Mouse (Mus musculus) left cerebral cortex, adult 11 months (tissue): ENCODE results near the gene Acap2.
A peak's percentile ranks its signal among the peaks of the same experiment; 100 is the strongest.

Experiments used
- DNase-seq: peaks from one replicate; pipeline ENCODE4 v3.0.0; 2022; ENCODE audit warnings: low spot score

Gene Acap2

DNA sequence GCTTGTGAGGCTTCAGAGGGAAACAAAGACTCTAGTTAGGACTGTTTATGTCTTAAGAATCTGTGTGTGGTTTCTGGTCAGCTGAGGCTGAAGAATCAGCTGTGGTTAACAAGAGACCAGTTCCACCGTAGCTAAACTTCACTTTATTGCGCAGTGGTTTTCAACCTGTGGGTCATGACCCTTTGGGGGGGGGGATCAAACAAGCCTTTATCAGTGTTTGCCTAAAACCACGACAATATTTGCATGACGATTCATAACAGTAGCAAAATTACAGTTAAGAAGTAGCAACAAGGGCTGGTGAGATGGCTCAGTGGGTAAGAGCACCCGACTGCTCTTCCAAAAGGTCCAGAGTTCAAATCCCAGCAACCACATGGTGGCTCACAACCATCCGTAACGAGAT, 4.7 kb upstream of the Acap2 start:
- DNase-seq = no peak

DNA sequence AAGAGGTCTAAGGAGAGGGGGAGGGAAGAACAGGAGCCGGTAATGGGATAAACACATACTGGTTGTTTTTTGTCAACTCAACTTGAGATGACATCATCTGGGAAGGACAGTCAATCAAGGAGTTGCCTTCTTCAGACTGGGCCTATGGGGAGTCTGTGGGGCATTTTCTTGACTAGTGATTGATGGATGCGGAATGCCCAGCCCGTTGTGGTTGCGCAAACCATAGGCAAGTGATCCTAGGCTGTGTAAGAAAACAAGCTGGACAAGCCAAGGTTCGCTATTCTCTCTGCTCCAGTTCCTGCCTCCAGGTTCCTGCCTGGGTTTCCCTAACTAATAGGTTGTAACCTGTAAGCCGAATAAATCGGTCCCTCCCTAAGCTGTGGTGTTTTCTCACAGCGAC, 4.1 kb upstream of the Acap2 start:
- DNase-seq = no peak

DNA sequence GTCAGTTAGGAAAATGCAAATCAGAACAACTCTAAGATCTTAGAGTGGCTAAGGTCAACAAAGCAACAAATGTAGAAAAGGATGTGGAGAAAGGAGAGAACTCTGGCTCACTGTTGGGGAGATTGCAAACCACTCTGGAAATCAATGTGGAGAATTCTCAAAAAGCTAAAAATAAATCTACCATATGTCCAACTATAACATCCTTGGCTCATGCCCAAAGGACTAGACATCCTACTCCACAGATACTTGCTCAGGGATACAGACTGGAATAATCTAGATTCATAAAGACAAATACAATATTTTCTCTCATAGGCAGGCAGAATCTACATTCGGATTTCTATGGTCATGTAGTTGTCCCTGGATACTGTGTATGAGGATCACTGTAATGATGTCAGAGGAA, 3.2 kb upstream of the Acap2 start:
- DNase-seq = no peak

DNA sequence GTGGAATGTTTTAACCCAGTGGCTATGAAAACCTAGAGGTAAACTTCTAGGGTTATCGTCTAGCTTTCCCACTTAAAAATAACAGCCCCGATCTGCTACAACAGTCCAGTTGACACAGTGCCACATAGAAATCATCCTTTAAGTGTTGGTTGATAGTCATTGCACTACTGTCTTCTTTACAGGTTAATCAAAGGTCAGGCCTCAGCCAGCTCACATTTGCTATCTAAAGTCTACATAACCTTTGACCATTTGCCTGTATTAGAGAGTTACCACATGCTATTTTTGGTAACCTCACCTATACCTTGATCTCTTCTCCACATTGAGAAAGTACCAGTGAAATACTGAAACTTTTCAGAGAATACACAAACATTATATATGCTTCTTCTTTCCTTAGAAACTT, 659 bp upstream of the Acap2 start:
- no peak for DNase-seq

DNA sequence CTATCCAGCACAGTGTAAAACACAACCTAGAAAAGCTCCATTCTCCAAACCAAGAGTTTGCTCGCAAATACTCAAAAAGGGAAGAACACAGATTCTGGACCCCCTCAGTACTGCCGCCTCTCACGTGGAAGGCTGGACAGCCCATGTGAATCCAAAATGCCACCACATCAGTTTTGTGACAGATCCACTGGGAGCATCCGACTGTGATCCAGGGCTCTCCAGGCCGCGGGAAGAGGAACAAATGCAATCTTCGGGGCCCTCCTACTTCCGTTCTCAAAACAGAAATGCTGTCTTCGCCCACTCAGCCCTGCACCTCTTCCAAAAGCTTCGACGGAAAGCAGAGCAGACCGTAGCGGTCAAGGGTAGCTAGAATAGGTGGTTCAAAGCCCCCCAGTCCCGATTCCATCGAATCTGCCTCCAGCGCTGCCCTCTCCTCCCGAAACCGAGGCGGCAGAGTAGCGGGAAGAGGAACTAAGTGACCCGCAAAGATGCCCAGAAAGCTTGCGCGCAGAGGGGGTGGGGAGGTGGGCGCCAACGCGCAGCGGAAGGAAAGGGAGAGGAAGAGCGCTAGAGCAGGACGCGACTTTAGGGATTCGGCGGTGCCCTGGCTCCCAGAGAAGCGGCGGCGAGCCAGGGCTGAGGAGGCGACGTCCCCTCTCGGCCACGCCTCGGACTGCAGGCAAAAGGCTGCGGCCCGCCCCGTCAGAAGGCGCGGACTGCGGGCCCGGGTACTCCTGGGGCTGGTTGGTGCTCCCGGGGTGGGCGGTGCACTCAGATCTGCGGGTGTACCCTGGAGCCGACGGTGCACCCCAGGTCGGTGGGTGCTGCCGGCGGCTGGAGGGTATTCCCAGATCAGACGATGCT, 887 bp downstream of the Acap2 start:
- peak; percentile 55 for DNase-seq

DNA sequence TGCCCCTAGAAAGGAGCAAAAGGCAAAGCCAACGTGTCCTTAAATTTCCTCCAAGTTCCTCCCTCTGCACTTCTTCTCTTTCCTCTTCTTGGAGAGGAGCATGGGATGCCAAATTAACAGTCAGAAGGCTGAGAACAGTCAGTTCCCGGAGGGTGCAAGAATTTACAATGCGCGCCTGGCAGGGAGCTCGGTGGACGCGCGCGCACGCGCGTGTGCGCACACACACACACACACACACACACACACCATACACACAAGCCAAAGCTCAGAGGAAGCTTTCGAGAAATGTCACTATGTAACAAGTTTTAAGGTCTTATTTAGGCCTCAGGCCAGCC, 1.5 kb downstream of the Acap2 start:
- DNase-seq = no peak

DNA sequence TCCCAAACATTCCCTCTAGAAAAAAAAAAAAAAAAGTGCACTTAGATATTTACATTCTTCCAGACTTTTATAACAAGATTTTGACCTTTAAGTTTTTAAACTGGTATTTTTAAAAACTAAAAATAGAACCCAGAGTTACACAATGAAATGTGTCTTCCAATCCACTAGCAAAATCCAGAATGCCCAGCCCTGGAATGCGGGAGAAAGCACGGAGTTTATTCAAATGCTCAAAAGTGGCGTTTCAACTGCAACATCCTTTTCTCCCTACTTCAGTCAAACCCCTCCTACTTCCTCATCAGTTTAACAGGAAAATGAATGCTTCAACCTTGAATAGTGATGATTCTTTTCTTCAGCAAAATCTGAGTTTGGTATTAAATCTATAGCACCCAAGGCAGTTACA, 4.1 kb downstream of the Acap2 start:
- no peak for DNase-seq

DNA sequence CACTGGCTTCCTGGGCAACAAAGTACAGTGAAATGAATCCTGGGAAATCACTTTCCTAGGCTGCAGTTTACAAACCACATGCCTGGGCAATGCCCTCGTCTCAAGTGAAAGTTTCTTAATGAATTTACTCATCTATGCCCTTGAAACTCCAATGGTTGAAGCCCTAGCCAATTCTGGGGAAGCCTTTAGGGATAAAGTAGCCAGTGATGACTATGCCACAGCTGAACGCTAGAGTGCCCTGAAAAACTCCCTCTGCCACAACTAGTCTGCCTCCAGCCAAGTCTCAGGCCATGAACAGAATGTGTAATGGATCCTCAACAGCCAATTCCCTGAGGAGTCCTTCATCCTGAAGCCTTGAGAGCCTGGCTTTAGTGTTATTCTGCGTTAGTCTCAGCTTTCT, 8.5 kb downstream of the Acap2 start:
- DNase-seq = no peak

DNA sequence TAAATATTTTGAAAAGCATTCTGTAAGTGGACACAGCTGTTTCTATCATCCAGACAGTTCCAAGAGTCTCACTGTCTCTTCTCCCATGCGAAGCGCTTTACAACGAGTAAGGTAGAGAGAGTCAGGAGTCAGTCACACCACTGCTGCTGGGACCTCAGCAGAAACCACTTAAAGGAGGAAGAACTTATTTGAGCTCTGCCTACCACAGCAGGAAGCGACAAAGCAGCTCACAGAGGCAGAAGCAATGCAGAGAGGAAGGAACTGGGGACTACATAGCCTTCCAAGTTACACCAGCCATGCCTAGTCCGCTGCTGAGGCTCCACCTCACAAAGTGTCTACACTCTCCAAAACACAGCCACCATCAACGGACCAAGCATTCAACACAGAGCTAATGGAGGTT, 9.2 kb downstream of the Acap2 start:
- no peak for DNase-seq

DNA sequence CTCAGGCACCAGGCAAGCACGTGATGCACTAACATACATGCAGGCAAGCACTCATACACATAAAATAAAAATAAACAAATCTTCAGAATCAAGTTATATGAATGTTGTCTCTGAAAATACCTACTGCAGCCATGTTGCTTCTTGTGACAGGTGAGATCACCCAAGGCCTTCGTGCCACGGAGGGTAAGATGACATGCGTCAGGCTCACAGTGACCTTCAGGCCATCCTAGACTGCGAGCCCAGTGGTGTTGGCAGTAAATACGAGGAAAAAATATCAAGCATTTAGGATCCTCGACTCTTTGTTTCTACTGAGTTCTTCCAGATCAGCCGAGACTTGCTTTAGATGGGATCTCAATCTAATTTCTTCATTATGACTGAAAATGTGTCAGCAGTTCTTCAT, 10.6 kb downstream of the Acap2 start:
- DNase-seq = no peak

DNA sequence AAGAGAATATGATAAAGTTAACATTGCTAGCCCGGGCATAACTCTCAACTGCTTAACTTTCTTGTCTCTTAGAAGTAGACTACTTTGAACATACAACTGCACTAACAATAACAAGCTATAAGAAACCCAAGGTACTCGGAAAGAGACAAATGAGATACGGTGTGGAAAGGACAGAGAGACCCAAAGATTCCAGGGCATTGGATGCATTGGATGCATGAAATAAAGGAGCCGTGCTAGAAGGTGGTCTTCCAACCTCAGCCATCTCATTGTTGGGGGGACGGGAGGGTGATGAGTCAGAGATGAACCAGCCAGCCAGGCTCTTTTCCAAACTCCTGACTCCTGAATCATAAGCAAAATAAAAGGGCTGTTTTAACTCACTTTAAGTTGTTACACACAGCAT, 11.8 kb downstream of the Acap2 start:
- no peak for DNase-seq

DNA sequence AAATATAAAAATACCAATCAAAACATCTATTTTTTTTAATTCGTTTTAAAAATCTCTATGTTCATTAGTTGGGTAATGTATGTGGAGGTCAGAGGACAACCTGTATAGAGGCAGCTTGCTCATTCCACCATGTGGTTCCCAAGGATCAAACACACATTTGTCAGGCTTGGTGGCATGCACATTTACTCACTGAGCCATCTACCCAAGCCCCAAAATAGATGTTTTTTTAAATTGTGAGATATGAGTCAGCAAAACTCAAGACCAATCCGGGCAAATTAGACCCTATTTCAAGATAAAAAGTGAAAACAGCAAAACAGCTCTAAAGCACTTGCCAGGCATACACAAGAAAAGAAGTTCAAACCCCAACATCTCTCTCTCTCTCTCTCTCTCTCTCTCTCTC, 12.2 kb downstream of the Acap2 start:
- no peak for DNase-seq

DNA sequence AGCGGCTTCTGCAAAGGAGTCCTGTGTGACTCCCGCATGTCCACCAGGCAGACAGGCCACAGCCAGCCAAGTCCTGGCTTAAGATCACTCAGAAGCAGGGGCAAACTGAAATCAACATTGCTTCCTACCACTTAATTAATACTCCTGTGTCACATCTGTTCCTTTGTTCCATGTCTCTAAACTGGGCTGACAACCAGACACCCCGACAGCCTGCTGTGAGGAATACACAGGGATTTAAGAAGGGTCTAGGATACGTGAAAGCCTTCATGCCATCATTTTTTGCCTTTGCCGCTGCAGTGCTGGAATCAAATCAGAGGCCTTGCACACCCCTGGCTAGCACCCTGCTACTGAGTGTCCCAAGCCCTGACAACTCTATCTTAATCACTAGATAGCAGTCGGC, 12.8 kb downstream of the Acap2 start:
- no peak for DNase-seq

DNA sequence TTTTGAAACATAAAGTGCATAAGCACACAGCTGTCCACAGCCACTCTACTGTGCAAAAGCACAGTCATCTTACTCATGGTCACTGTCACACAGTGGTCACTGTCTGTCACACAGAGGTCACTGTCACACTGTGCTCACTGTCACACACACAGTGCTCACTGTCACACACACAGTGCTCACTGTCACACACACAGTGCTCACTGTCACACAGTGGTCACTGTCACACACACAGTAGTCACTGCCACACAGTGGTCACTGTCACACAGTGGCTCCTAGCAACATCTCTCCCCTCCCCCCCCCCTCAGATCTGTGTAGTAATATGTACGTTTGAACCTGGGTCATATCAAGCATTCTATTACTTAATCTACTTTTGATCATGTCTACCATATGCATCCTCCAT, 13.9 kb downstream of the Acap2 start:
- DNase-seq = no peak

DNA sequence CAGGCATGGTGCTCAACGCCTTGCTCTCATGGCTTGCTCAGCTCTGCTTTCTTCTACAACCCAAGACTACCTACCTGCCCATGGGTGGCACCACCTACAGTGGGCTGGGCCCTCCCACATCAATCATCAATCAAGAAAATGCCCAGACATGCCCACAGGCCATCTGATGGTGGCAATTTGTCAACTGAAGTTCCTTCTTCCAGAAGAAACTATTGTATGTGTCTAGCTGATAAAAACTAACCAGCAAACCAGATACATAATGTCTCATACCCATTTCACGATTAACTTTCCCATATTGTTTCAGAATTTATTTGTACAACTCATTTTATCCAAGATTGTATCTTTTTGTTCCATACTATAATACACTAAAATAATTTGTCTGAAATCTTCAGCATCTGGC, 15.3 kb downstream of the Acap2 start:
- no peak for DNase-seq

DNA sequence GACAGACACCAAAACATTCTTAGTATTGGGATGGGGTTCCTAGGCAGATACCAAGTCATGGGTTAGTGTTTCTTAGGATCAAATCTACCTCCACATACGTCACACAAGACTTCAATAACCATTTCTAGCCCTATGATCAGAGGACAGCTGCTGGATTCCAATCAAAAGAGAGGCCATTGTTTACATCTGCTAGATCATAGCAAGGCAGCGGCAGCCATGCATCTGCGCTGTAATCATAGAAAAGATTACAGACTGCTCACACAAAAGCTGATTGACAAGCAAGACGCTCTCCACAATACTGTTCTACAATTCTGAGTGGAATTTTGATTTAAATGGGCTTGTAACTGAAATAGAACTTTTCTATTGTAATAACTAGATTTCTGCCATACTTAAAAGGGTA, 16.3 kb downstream of the Acap2 start:
- DNase-seq = no peak

DNA sequence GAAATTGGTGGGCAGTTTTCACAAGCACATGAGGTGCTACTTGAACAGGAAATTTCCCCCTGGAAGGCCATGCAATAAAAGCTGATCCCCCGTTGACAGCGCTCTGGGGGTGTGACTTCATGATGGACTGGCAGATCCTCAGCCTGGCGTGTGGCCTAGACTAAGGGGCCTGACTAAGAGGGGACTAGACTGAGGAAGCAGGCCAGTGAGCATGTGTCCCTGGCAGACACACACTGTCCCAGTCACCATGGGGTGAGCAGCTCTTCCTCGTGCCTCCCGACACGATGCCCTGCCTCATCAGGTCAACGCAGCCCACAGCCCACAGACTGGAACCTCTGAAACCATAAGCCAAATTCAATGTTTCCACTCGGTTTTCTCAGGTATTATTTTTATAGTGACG, 18.5 kb downstream of the Acap2 start:
- no peak for DNase-seq

DNA sequence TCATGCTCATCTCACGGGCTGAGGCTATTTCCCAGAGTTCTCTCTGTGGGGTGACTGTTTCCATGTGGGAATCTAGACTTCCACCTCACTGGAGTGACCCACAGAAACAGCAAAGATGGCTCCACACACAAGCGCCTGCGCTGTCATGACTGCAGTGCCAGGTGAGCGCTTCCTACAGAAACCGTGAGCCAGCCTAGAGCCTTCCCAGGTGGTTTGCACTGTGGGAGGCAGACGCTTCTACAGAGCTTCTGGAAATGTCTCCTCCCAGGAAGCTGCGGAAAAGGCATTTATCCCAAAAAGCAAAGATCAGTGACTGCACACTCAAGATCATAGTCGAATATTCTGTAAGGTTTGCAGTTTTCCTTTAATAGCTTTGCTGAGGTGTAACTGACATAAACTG, 20.2 kb downstream of the Acap2 start:
- DNase-seq = no peak

DNA sequence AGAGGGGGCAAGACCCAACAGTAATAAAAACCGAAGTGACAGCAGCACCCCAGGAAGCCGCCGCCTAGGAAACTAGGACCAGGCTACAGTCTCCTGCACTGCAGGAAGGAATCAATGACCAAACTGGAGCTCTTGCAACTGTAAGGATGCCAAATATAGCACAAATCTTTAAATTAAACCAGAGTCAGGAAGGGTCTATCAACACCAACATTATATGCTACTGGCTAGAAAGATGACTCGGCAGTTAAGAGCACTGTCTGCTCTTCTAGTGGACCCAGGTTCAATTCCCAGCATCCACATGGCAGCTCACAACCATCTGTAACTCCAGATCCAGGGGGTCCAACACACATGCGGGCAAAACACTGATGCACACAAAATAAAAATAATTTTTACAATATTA, 21.7 kb downstream of the Acap2 start:
- no peak for DNase-seq

DNA sequence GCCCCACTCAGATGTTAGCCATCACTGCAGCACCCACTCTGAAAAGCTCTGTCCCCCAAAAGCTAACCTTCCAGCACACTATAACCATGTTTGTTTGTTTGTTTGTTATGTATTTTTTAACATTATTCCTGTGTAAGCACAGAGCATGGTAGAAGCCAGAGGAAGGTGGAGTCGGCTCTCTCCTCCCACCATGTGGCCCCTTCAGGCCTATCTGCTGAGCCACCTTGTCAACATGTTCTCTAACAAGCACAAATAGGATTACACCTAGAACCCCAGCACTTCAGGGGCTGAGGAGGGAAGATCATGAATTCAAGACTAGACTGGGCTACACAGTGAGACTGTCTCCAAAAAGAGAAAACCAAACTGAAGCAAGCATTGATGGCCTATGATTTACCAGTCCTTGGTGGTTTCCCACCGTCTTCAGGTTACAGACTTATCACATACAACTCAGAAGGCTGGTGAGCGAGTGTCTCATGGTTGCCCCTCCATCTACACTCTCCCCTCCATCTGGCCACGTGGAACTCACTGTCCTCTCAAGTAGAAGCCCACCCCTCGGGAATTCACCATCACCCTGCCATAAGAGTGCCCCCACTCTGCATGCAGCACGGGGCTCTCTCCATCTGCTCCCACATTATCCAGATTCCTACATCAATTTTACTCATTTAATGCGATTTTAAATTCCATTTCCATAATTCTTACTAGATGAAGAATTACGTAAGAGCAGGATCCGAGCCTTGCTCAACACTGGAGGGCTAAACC, 26.0 kb downstream of the Acap2 start:
- no peak for DNase-seq

DNA sequence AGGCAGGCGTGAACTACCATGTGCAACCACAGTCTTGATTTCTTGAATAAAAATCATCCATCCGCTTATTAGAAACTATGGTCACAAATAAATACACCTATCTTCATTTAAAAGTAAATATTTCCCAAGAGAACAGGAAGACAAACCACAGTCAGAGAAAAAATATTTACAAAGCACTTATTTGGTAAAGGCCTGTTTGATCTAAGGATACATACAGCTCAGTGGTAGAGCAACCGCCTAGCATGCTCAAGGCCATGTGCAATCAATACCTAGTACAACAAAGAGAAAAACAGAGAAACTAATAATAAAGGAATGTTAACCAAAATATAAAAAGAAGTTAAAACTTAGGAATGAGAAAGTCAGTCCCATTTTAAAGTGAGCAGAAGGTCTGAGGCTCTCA, 28.8 kb downstream of the Acap2 start:
- DNase-seq = no peak

DNA sequence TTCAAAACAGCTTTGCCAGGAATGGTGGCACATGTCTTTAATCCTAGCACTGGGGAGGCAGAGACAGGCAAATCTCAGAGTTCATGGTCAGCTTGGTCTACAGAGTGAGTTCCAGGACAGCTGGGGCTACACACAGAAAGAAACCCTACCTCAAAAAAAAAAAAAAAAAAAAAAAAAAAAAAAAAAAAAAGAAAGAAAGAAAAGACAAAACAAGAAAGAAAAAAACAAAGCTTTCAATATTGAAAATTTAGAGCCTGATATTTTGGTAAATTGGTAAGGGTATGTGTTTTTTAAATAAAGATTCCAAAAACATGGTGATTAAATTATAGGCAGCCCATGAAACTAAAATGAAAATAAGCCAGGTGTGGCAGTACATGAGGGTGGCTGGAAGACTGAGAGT, 29.6 kb downstream of the Acap2 start:
- no peak for DNase-seq

DNA sequence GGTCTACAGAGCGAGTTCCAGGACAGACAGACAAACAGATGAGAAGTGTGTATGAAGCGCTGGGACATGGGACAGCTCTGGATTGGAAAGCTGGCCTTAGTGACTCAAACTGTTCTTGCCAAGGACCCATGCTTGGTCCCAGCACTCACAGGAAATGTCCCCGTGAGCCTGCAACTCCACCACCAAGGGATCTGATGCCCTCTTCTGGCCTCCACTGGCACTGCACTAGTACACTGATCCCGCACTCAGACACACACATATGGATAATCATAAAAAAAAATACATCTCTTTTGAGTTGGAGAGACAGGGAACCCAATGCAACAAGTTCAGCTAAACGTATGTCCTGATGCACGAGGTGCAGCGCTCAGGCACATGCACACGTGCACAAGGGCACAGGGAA, 30.7 kb downstream of the Acap2 start:
- no peak for DNase-seq

DNA sequence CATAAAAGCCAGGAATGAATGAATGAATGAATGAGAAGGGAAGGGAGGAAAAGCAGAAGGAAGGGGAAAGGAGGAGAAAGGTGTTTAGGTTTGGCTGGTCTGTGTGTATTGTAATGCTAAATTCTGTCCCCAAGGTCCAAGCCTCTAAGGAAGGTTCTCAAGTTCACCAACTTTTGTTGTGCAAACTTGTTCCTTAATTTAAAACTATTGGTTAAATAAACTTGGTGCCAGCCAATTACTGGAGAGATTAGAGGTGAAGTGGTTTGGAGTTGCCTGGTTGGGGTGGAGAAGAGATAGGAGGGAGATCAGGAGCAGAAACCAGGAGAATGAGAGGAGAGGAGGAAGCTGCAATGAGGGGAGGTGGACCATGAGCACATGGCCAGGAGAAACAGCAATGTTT, 31.4 kb downstream of the Acap2 start:
- DNase-seq = no peak
